In the genomic region with DNA sequence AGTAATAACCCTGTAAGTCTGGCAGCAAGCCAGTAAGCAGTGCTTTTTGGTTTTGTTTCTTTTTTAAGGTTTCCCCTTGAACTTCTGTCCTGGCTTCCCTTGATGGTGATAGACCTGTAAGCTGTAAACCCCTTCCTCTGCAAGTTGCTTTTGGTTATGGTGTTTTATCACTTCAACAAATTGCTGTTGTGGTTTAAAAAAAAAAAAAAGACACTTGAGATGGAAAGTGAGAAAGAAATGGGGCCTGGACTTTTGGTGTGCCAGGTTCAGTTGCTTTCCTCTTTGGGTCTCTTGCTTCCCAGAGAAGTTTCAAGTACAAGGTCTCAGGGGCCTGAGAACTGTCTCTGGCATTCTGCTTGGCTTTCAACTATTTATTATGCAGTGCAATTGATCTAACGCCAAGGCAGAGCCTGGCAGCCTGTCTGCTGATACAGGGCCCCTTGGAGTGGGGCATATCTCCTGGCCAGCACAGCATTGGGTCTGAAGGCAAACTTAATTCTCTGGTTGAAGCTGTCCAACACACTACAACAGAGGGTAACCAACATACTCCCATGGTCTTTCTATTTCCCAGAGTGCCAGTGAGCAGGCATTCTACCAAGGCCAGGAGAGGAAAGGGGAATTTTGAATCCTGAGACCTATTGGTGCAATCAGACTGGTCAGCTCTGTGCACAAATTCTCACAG, we compare ENCODE assay signal across 15 mouse cellular contexts. TPM values are rescaled to one million over a fixed set of nuclear protein-coding genes. Genes with fewer than 3 reads are reported as not detected.
DNase-seq lines count a peak whose midpoint lies in the region; ATAC-seq lines count a peak whose summit lies in the region.
"Had no signal": no experiment of that assay in that cellular context is flagged by ENCODE, and none has a peak within 500 bp of the region (broad histone marks: within the 10 kb centered on the region; RNA-seq: fewer than 3 reads in every experiment).

No protein-coding gene starts in this region.

- H3K27me3 ChIP-seq in kidney, embryonic 15.5 days: no peaks in the 10 kb centered on the region
- H3K27me3 ChIP-seq in heart, embryonic 15.5 days: no peaks in the 10 kb centered on the region
- H3K27me3 ChIP-seq: embryonic facial prominence, embryonic 13.5 days; limb, embryonic 12.5 days; stomach, embryonic 15.5 days had no signal

- no peak overlapping the region for H3K9ac ChIP-seq in kidney, embryonic 15.5 days
- no peak overlapping the region for H3K9ac ChIP-seq in heart, embryonic 15.5 days
- H3K9ac ChIP-seq: embryonic facial prominence, embryonic 13.5 days; limb, embryonic 12.5 days; stomach, embryonic 15.5 days had no signal

- no peaks in the 10 kb centered on the region for H3K9me3 ChIP-seq in kidney, embryonic 15.5 days (replicated peaks)
- H3K9me3 ChIP-seq in heart, embryonic 15.5 days (replicated peaks): no peaks in the 10 kb centered on the region
- H3K9me3 ChIP-seq: embryonic facial prominence, embryonic 13.5 days; limb, embryonic 12.5 days; stomach, embryonic 15.5 days had no signal

- intact Hi-C loops in gastrocnemius, postnatal 36 days (cut with DNase I): no loop called here

- H3K4me3 ChIP-seq in kidney, embryonic 15.5 days (replicated peaks): no peak overlapping the region
- no peak overlapping the region for H3K4me3 ChIP-seq in heart, embryonic 15.5 days
- H3K4me3 ChIP-seq: embryonic facial prominence, embryonic 13.5 days; limb, embryonic 12.5 days; stomach, embryonic 15.5 days had no signal

- peaks cover 14% of the 10 kb centered on the region; the same call in 1 of the 2 replicates for H3K4me1 ChIP-seq in kidney, embryonic 15.5 days
- peaks cover 46% of the 10 kb centered on the region for H3K4me1 ChIP-seq in heart, embryonic 15.5 days (replicated peaks)
- H3K4me1 ChIP-seq: limb, embryonic 12.5 days had no signal

- 62% methylated on average over 1 of the region's 1 CpGs for WGBS in kidney, embryonic 15.5 days
- WGBS in heart, embryonic 15.5 days: 27% methylated on average over 1 of the region's 1 CpGs

- H3K27ac ChIP-seq in kidney, embryonic 15.5 days: no peak overlapping the region
- H3K27ac ChIP-seq in heart, embryonic 15.5 days: peak overlapping the region; percentile 30
- H3K27ac ChIP-seq: embryonic facial prominence, embryonic 13.5 days; limb, embryonic 12.5 days; stomach, embryonic 15.5 days had no signal

- ATAC-seq in kidney, embryonic 15.5 days (replicated peaks; ENCODE audit: low FRiP score): no peak
- no peak for ATAC-seq in heart, embryonic 15.5 days (replicated peaks; ENCODE audit: insufficient number of reproducible peaks, insufficient read depth, low FRiP score, low read depth)

- peaks cover 50% of the 10 kb centered on the region for H3K36me3 ChIP-seq in kidney, embryonic 15.5 days
- peaks cover 24% of the 10 kb centered on the region for H3K36me3 ChIP-seq in heart, embryonic 15.5 days

- H3K4me2 ChIP-seq in kidney, embryonic 15.5 days: no peak overlapping the region
- H3K4me2 ChIP-seq in heart, embryonic 15.5 days: peak overlapping the region; percentile 9; the same call in 1 of the 2 replicates
- H3K4me2 ChIP-seq: embryonic facial prominence, embryonic 13.5 days; limb, embryonic 12.5 days; stomach, embryonic 15.5 days had no signal

- DNase-seq in gastrocnemius, adult 18-20 months (ENCODE audit: low spot score): peak; percentile 36
- no peak for DNase-seq in gastrocnemius, postnatal 36 days
- peak; percentile 28 to 50 for DNase-seq in kidney, postnatal 25 days
- DNase-seq in adrenal gland, postnatal 14 days: peak; percentile 69
- no peak for DNase-seq in urinary bladder, postnatal 4 days (ENCODE audit: low spot score in 2 of 2)
- no peak for DNase-seq in testis, postnatal 10 days (ENCODE audit: low spot score)
- DNase-seq: cerebellum, adult 8-10 months; kidney, postnatal 4 days; lung, postnatal 10 days; retina, postnatal 1 day had no signal

RNA-seq across cellular contexts. Expression of a gene that starts 16.7 kb away (rescaled TPM):
- 10 to 100 TPM; 73.7 to 74.7 TPM for total RNA-seq in gastrocnemius, adult 18-20 months (2021)
- total RNA-seq in gastrocnemius, postnatal 36 days (2021): 10 to 100 TPM; 63.2 to 80.0 TPM
- 101 and 108 TPM in 2 replicates for polyA plus RNA-seq in kidney, embryonic 15.5 days (2015; fragmentation: Nextera tagmentation; extraction: Ambion mirVana)
- total RNA-seq in adrenal gland, postnatal 14 days (2021): 129 and 135 TPM in 2 replicates
- polyA plus RNA-seq in heart, embryonic 15.5 days (2015; fragmentation: Nextera tagmentation; extraction: Ambion mirVana): 114 and 122 TPM in 2 replicates

RNA-seq across cellular contexts. Expression of a gene that starts 47.3 kb away (rescaled TPM):
- total RNA-seq in gastrocnemius, adult 18-20 months (2021): 10 to 100 TPM; 37.6 to 46.7 TPM
- 10 to 100 TPM; 31.5 to 35.3 TPM for total RNA-seq in gastrocnemius, postnatal 36 days (2021)
- polyA plus RNA-seq in kidney, embryonic 15.5 days (2015; fragmentation: Nextera tagmentation; extraction: Ambion mirVana): 106 and 111 TPM in 2 replicates
- total RNA-seq in adrenal gland, postnatal 14 days (2021): 93.2 and 99.1 TPM in 2 replicates
- polyA plus RNA-seq in heart, embryonic 15.5 days (2015; fragmentation: Nextera tagmentation; extraction: Ambion mirVana): 81.0 and 91.2 TPM in 2 replicates

RNA-seq across cellular contexts. Expression of a gene that starts 54.3 kb away (rescaled TPM):
- 1 to 10 TPM; 2.5 to 2.9 TPM for total RNA-seq in gastrocnemius, adult 18-20 months (2021)
- 1 to 10 TPM; 2.8 to 3.0 TPM for total RNA-seq in gastrocnemius, postnatal 36 days (2021)
- polyA plus RNA-seq in kidney, embryonic 15.5 days (2015; fragmentation: Nextera tagmentation; extraction: Ambion mirVana): 98.2 and 99.8 TPM in 2 replicates
- total RNA-seq in adrenal gland, postnatal 14 days (2021): 7.2 and 11.0 TPM in 2 replicates
- 25.2 and 34.3 TPM in 2 replicates for polyA plus RNA-seq in heart, embryonic 15.5 days (2015; fragmentation: Nextera tagmentation; extraction: Ambion mirVana)

Comparison
In these comparisons a context has a peak if more than half of its experiments do, and no peak if none do; other contexts are left out.
1. DNase-seq: peak in gastrocnemius, adult 18-20 months (single experiment), kidney, postnatal 25 days (2 of 2) and adrenal gland, postnatal 14 days (single experiment); none in gastrocnemius, postnatal 36 days (0 of 2), urinary bladder, postnatal 4 days (0 of 2) and testis, postnatal 10 days (single experiment).